Mouse (Mus musculus) lung, postnatal 0 days (tissue): ENCODE measurements at regions not wholly inside any gene's neighbourhood (a gene's known extent, or its start where the extent isn't known, plus 50 kb on each side); places are given as distances from the start of the nearest gene placed in this dataset.

Source experiments
- ATAC-seq: fragments of 200-750 bp; cut with Nextera tagmentation; 2 replicates; pipeline ENCODE4 v1.8.0; 2017; ENCODE audit warnings: moderate library complexity
- DNase-seq: peaks from one replicate; pipeline ENCODE4 v3.0.0-alpha.2; 2016; ENCODE audit warnings: low spot score
- H3K27ac ChIP-seq: fragments of 300-500 bp; sonication (generic); 2 replicates; pipeline ENCODE4 v1.5.1; 2014; ENCODE audit warnings: antibody characterized with exemption, mild to moderate bottlenecking, low read length, mixed read lengths
- H3K27me3 ChIP-seq: fragments of 300-500 bp; sonication (generic); replicated peaks from 2 replicates; pipeline ENCODE4 v1.6.1; 2014; ENCODE audit warnings: low read length, mixed read lengths; ENCODE audit not compliant: insufficient read depth
- H3K36me3 ChIP-seq: fragments of 300-500 bp; sonication (generic); 2 replicates; pipeline ENCODE4 v1.6.1; 2014; ENCODE audit warnings: low read length, mixed read lengths; ENCODE audit not compliant: insufficient read depth
- H3K4me1 ChIP-seq: fragments of 300-500 bp; sonication (generic); 2 replicates; pipeline ENCODE4 v1.6.1; 2014; ENCODE audit warnings: antibody characterized with exemption, low read depth, low read length, mixed read lengths; ENCODE audit not compliant: insufficient read depth
- H3K4me2 ChIP-seq: fragments of 300-500 bp; sonication (generic); replicated peaks from 2 replicates; pipeline ENCODE4 v1.6.1; 2014; ENCODE audit warnings: low read depth, mild to moderate bottlenecking, low read length, moderate library complexity, mixed read lengths
- H3K4me3 ChIP-seq: fragments of 300-500 bp; sonication (generic); 2 replicates; pipeline ENCODE4 v1.5.1; 2014; ENCODE audit warnings: low read depth, low read length
- H3K9ac ChIP-seq: fragments of 300-500 bp; sonication (generic); replicated peaks from 2 replicates; pipeline ENCODE4 v1.6.1; 2014; ENCODE audit warnings: low read depth, mild to moderate bottlenecking
- H3K9me3 ChIP-seq: fragments of 300-500 bp; sonication (generic); 2 replicates; pipeline ENCODE4 v1.6.1; 2016; ENCODE audit warnings: low read length, mixed read lengths
- CTCF ChIP-seq: IDR thresholded peaks from 2 replicates; pipeline ENCODE4 v1.5.1; 2016; ENCODE audit warnings: antibody characterized with exemption, mild to moderate bottlenecking
- EP300 ChIP-seq: IDR thresholded peaks from 2 replicates; pipeline ENCODE4 v1.6.1; 2016; ENCODE audit warnings: antibody characterized with exemption, mild to moderate bottlenecking, control low read depth
- WGBS: fragments of 180-500 bp; shearing (Covaris S2); extraction: QIAGEN DNeasy Blood & Tissue Kit; methylation state at CpG from one replicate; pipeline ENCODE4 v1.1.7; 2014; 5-methylcytosine and 5-hydroxymethylcytosine counted together

- TF ChIP-seq EP300 (no peak), CTCF (no peak)
- Histone ChIP-seq H3K27ac (no peak overlapping the region), H3K4me2 (no peak overlapping the region), H3K9me3 (no peaks in the 10 kb centered on the region), H3K27me3 (no peaks in the 10 kb centered on the region), H3K36me3 (no peaks in the 10 kb centered on the region), H3K9ac (no peak overlapping the region), H3K4me3 (no peak overlapping the region), H3K4me1 (no peaks in the 10 kb centered on the region; the same call in 1 of the 2 replicates)
- 70% methylated on average over 1 of the region's 1 CpGs for WGBS
- ATAC-seq (no peak), DNase-seq (no peak)
These were observed 64.1 kb upstream of the Slc38a2 start for GRCm38 (mm10) chr15:96763611-96764010.

GRCm38 (mm10) chr15:96759078-96759995 lies 59.8 kb upstream of the Slc38a2 start:
- Histone ChIP-seq H3K27ac (0 out of 2 replicates have a peak overlapping the region, but pooled peaks have one; percentile 26), H3K9me3 (no peaks in the 10 kb centered on the region), H3K9ac (no peak overlapping the region), H3K4me1 (no peaks in the 10 kb centered on the region; the same call in 1 of the 2 replicates), H3K36me3 (no peaks in the 10 kb centered on the region), H3K4me3 (no peak overlapping the region), H3K4me2 (no peak overlapping the region), H3K27me3 (no peaks in the 10 kb centered on the region)
- TF ChIP-seq EP300 (peak; percentile 83), CTCF (no peak)
- peak; percentile 63 for DNase-seq
- ATAC-seq: peak; percentile 37; the same call in 1 of the 2 replicates
- 63% methylated on average over 13 of the region's 13 CpGs for WGBS

GRCm38 (mm10) chr15:96757446-96758198 lies 58.1 kb upstream of the Slc38a2 start:
- TF ChIP-seq CTCF: no peak
- no peak for TF ChIP-seq EP300
- H3K27me3 ChIP-seq: no peaks in the 10 kb centered on the region
- H3K4me2 ChIP-seq: no peak overlapping the region
- H3K36me3 ChIP-seq: no peaks in the 10 kb centered on the region
- DNase-seq: peak; percentile 53
- H3K27ac ChIP-seq: no peak overlapping the region
- H3K4me1 ChIP-seq: no peaks in the 10 kb centered on the region; the same call in 1 of the 2 replicates
- no peak overlapping the region for H3K9ac ChIP-seq
- ATAC-seq: peak; percentile 80
- WGBS: 66% methylated on average over 9 of the region's 9 CpGs
- H3K4me3 ChIP-seq: no peak overlapping the region
- no peaks in the 10 kb centered on the region for H3K9me3 ChIP-seq

GRCm38 (mm10) chr15:96756456-96756855 lies 56.9 kb upstream of the Slc38a2 start:
- DNase-seq: no peak
- no peaks in the 10 kb centered on the region; the same call in 1 of the 2 replicates for H3K4me1 ChIP-seq
- no peak for TF ChIP-seq EP300
- no peak for TF ChIP-seq CTCF
- no peak overlapping the region for H3K4me3 ChIP-seq
- H3K9ac ChIP-seq: no peak overlapping the region
- 50% methylated on average over 7 of the region's 7 CpGs for WGBS
- H3K36me3 ChIP-seq: no peaks in the 10 kb centered on the region
- H3K27me3 ChIP-seq: no peaks in the 10 kb centered on the region
- no peak for ATAC-seq
- H3K4me2 ChIP-seq: no peak overlapping the region
- peak overlapping the region; percentile 43; the same call in 1 of the 2 replicates for H3K27ac ChIP-seq
- no peaks in the 10 kb centered on the region for H3K9me3 ChIP-seq

- no peaks in the 10 kb centered on the region for H3K36me3 ChIP-seq
- TF ChIP-seq CTCF (no peak), EP300 (no peak)
- H3K9me3 ChIP-seq: no peaks in the 10 kb centered on the region
- H3K4me3 ChIP-seq: no peak overlapping the region
- H3K27ac ChIP-seq: no peak overlapping the region
- no peak overlapping the region for H3K4me2 ChIP-seq
- H3K27me3 ChIP-seq: no peaks in the 10 kb centered on the region
- no peak overlapping the region for H3K9ac ChIP-seq
- H3K4me1 ChIP-seq: no peaks in the 10 kb centered on the region; the same call in 1 of the 2 replicates
- DNase-seq (no peak), ATAC-seq (no peak)
- whole genome bisulfite sequencing: 81% methylated on average over 6 of the region's 6 CpGs
These were observed 56.4 kb upstream of the Slc38a2 start for GRCm38 (mm10) chr15:96755951-96756350.

GRCm38 (mm10) chr15:96755322-96755942 lies 55.9 kb upstream of the Slc38a2 start:
- H3K27ac ChIP-seq: no peak overlapping the region
- no peak for TF ChIP-seq CTCF
- TF ChIP-seq EP300: no peak
- no peaks in the 10 kb centered on the region; the same call in 1 of the 2 replicates for H3K4me1 ChIP-seq
- 89% methylated on average over 13 of the region's 13 CpGs for WGBS
- no peaks in the 10 kb centered on the region for H3K36me3 ChIP-seq
- no peak for ATAC-seq
- no peaks in the 10 kb centered on the region for H3K27me3 ChIP-seq
- no peaks in the 10 kb centered on the region for H3K9me3 ChIP-seq
- no peak for DNase-seq
- H3K4me3 ChIP-seq: no peak overlapping the region
- no peak overlapping the region for H3K9ac ChIP-seq
- H3K4me2 ChIP-seq: no peak overlapping the region
